Mouse (Mus musculus) activated CD4-positive, CD25-positive, alpha-beta regulatory T cell, adult 4 months (primary cell): ENCODE measurements around the gene Scgb2b7. TPM values are rescaled to one million over a fixed set of nuclear protein-coding genes. Genes with fewer than 3 reads are reported as not detected.
"Not testable (repeated sequence)": the region's sequence is repeated elsewhere in the genome, so short reads cannot be mapped to it uniquely, and the experiment has no call there.

Experiments
- ATAC-seq: one replicate; pipeline ENCODE4 v1.8.0; 2017
- polyA plus RNA-seq, 2 experiments: library from polyadenylated mRNA; unstranded; fragments of 100-300 nt; shearing (Covaris generic); gene quantifications; one replicate each; pipeline ENCODE4 v1.2.1; 2017

The Scgb2b7 gene
- polyA plus RNA-seq = not detected

- ATAC-seq = not testable (repeated sequence)
Measured at GRCm38 (mm10) chr7:31705657-31706056, at the start of gene Scgb2b7. Gene Scgb2b7 (minus strand): TSS chr7:31705757.

- ATAC-seq = not testable (repeated sequence)
Measured at GRCm38 (mm10) chr7:31712365-31712764, 6.8 kb upstream of the Scgb2b7 start, which contains the start of gene Scgb1b7. Gene Scgb1b7 (plus strand): TSS chr7:31712665.

Other genes starting within 250 kb of the Scgb2b7 start
- not detected for gene Scgb1b7, start 6.9 kb upstream of the Scgb2b7 start, polyA plus RNA-seq